Mouse (Mus musculus): ENCODE measurements at regions not wholly inside any gene's neighbourhood (a gene's known extent, or its start where the extent isn't known, plus 50 kb on each side); places are given as distances from the start of the nearest gene placed in this dataset.
"Not testable (repeated sequence)": the region's sequence is repeated elsewhere in the genome, so short reads cannot be mapped to it uniquely, and the experiment has no call there.

- no peak for DNase-seq (ENCODE audit: low spot score)
These were observed 58.7 kb upstream of the Olig3 start for GRCm38 (mm10) chr10:19297669-19298068.

- DNase-seq (ENCODE audit: low spot score) = no peak
These were observed 60.8 kb upstream of the Olig3 start for GRCm38 (mm10) chr10:19295388-19296013.

- no peak for DNase-seq (ENCODE audit: low spot score)
These were observed 64.9 kb upstream of the Olig3 start for GRCm38 (mm10) chr10:19291474-19291873.

- DNase-seq (ENCODE audit: low spot score) = not testable (repeated sequence)
These were observed 65.3 kb upstream of the Olig3 start for GRCm38 (mm10) chr10:19291039-19291438.

GRCm38 (mm10) chr10:19282166-19282565, 74.2 kb upstream of the Olig3 start:
- no peak for DNase-seq (ENCODE audit: low spot score)

GRCm38 (mm10) chr10:19281021-19281420, 75.3 kb upstream of the Olig3 start:
- DNase-seq (ENCODE audit: low spot score) = no peak

GRCm38 (mm10) chr10:19278189-19278842, 78.0 kb upstream of the Olig3 start:
- DNase-seq (ENCODE audit: low spot score) = no peak

- DNase-seq (ENCODE audit: low spot score) = no peak
These were observed 79.1 kb upstream of the Olig3 start for GRCm38 (mm10) chr10:19277103-19277827.

- no peak for DNase-seq (ENCODE audit: low spot score)
These were observed 81.3 kb upstream of the Olig3 start for GRCm38 (mm10) chr10:19274985-19275384.

- DNase-seq (ENCODE audit: low spot score) = no peak
These were observed 86.9 kb upstream of the Olig3 start for GRCm38 (mm10) chr10:19269418-19269817.

GRCm38 (mm10) chr10:19268051-19268450, 88.3 kb upstream of the Olig3 start:
- DNase-seq (ENCODE audit: low spot score) = no peak

GRCm38 (mm10) chr10:19240102-19240759, 116.1 kb upstream of the Olig3 start:
- peak; percentile 55 for DNase-seq (ENCODE audit: low spot score)

- DNase-seq (ENCODE audit: low spot score) = no peak
These were observed 140.1 kb upstream of the Olig3 start for GRCm38 (mm10) chr10:19216240-19216639.

GRCm38 (mm10) chr10:19209751-19210150, 146.6 kb upstream of the Olig3 start:
- no peak for DNase-seq (ENCODE audit: low spot score)

- no peak for DNase-seq (ENCODE audit: low spot score)
These were observed 148.1 kb upstream of the Olig3 start for GRCm38 (mm10) chr10:19208101-19208722.

GRCm38 (mm10) chr10:19207505-19207904, 148.8 kb upstream of the Olig3 start:
- no peak for DNase-seq (ENCODE audit: low spot score)

GRCm38 (mm10) chr10:19200311-19200710, 156.0 kb upstream of the Olig3 start:
- DNase-seq (ENCODE audit: low spot score) = no peak

GRCm38 (mm10) chr10:19195676-19196075, 160.7 kb upstream of the Olig3 start:
- no peak for DNase-seq (ENCODE audit: low spot score)

GRCm38 (mm10) chr10:19194646-19195045, 161.7 kb upstream of the Olig3 start:
- DNase-seq (ENCODE audit: low spot score) = no peak

- no peak for DNase-seq (ENCODE audit: low spot score)
These were observed 163.2 kb upstream of the Olig3 start for GRCm38 (mm10) chr10:19192971-19193758.

GRCm38 (mm10) chr10:19192221-19192620, 164.1 kb upstream of the Olig3 start:
- DNase-seq (ENCODE audit: low spot score) = no peak

Measured in heart, adult 8-10 months (tissue).